Mouse (Mus musculus) MEL (cell line): ENCODE results near the gene Mael. TPM values are rescaled to one million over a fixed set of nuclear protein-coding genes. Genes with fewer than 3 reads are reported as not detected.

ENCODE experiments used
- DNase-seq: peaks from one replicate; pipeline ENCODE4 v3.0.0; 2011; ENCODE audit warnings: low read depth, low spot score
- H3K27ac ChIP-seq: 2 replicates; pipeline ENCODE4 v1.5.1; 2012; ENCODE audit warnings: low read depth, mild to moderate bottlenecking, control low read depth, low read length, moderate library complexity; ENCODE audit not compliant: control insufficient read depth
- H3K27me3 ChIP-seq, 2 experiments: fragments of 150-350 bp in 1 of 2; sonication (generic) in 1 of 2; 2 replicates each; pipeline ENCODE4 v1.6.1; 2012; ENCODE audit warnings: low read length in 2 of 2, mild to moderate bottlenecking in 2 of 2, improper control_type of control experiment in 1 of 2, moderate library complexity in 1 of 2; ENCODE audit not compliant: insufficient read depth in 2 of 2, control insufficient read depth in 1 of 2
- H3K36me3 ChIP-seq, 2 experiments: 2 replicates each; pipeline ENCODE4 v1.6.1; 2012 to 2014; ENCODE audit warnings: low read length in 2 of 2, improper control_type of control experiment in 1 of 2, inconsistent platforms in 1 of 2, mild to moderate bottlenecking in 1 of 2; ENCODE audit not compliant: insufficient read depth in 2 of 2, control insufficient read depth in 1 of 2
- H3K4me1 ChIP-seq, 2 experiments: fragments of 150-350 bp in 1 of 2; sonication (generic) in 1 of 2; 2 replicates each; pipeline ENCODE4 v1.6.1; 2012; ENCODE audit warnings: low read length in 2 of 2, improper control_type of control experiment in 1 of 2, mild to moderate bottlenecking in 1 of 2; ENCODE audit not compliant: insufficient read depth in 2 of 2, control insufficient read depth in 1 of 2
- H3K4me3 ChIP-seq, 2 experiments: fragments of 150-350 bp in 1 of 2; sonication (generic) in 1 of 2; 2 replicates each; pipeline ENCODE4 v1.5.1; 2012; ENCODE audit warnings: low read depth in 2 of 2, low read length in 2 of 2, mild to moderate bottlenecking in 2 of 2, moderate library complexity in 2 of 2, control low read depth in 1 of 2, improper control_type of control experiment in 1 of 2; ENCODE audit not compliant: control insufficient read depth in 1 of 2, insufficient read depth in 1 of 2
- H3K79me2 ChIP-seq: 2 replicates; pipeline ENCODE4 v1.6.1; 2012; ENCODE audit warnings: mild to moderate bottlenecking, low read length, moderate library complexity; ENCODE audit not compliant: control insufficient read depth, poor library complexity, insufficient read depth
- H3K9ac ChIP-seq: 2 replicates; pipeline ENCODE4 v1.6.1; 2012; ENCODE audit warnings: low read depth, mild to moderate bottlenecking, control low read depth, low read length, moderate library complexity; ENCODE audit not compliant: control insufficient read depth, poor library complexity, severe bottlenecking
- H3K9me3 ChIP-seq: fragments of 150-350 bp; sonication (generic); replicated peaks from 2 replicates; pipeline ENCODE4 v1.6.1; 2012; ENCODE audit warnings: mild to moderate bottlenecking, low read length, improper control_type of control experiment, moderate library complexity; ENCODE audit not compliant: insufficient read depth
- BHLHE40 ChIP-seq: IDR thresholded peaks from 2 replicates; pipeline ENCODE4 v1.6.1; 2012; ENCODE audit warnings: low read depth, mild to moderate bottlenecking, inconsistent platforms, low read length, improper control_type of control experiment, borderline replicate concordance
- CHD1 ChIP-seq: IDR thresholded peaks from 2 replicates; pipeline ENCODE4 v1.6.1; 2012; ENCODE audit warnings: low read depth, mild to moderate bottlenecking, inconsistent platforms, low read length, improper control_type of control experiment
- CTCF ChIP-seq, 3 experiments: IDR thresholded peaks in 2 of 3; conservative IDR thresholded peaks in 1 of 3; 2 replicates each; pipeline ENCODE4 v1.5.1; 2011 to 2012; ENCODE audit warnings: low read length in 3 of 3, low read depth in 2 of 3, mild to moderate bottlenecking in 2 of 3, improper control_type of control experiment in 1 of 3, inconsistent platforms in 1 of 3, mixed read lengths in 1 of 3, moderate library complexity in 1 of 3; ENCODE audit not compliant: control insufficient read depth in 1 of 3, insufficient read depth in 1 of 3, poor library complexity in 1 of 3, severe bottlenecking in 1 of 3
- ELF1 ChIP-seq: IDR thresholded peaks from 2 replicates; pipeline ENCODE4 v1.6.1; 2014; ENCODE audit warnings: low read depth, mild to moderate bottlenecking, inconsistent platforms, low read length, improper control_type of control experiment, moderate library complexity
- EP300 ChIP-seq, 2 experiments: IDR thresholded peaks; 2 replicates each; pipeline ENCODE4 v1.6.1; 2011; ENCODE audit warnings: improper control_type of control experiment in 2 of 2, low read length in 2 of 2, low read depth in 1 of 2, mild to moderate bottlenecking in 1 of 2
- ETS1 ChIP-seq: IDR thresholded peaks from 2 replicates; pipeline ENCODE4 v1.6.1; 2012; ENCODE audit warnings: low read depth, mild to moderate bottlenecking, inconsistent platforms, low read length, improper control_type of control experiment, moderate library complexity
- JUND ChIP-seq: IDR thresholded peaks from 2 replicates; pipeline ENCODE4 v1.6.1; 2011; ENCODE audit warnings: low read depth, mild to moderate bottlenecking, improper control_type of control experiment, low read length
- MAX ChIP-seq: IDR thresholded peaks from 2 replicates; pipeline ENCODE4 v1.6.1; 2011; ENCODE audit warnings: low read length, improper control_type of control experiment
- MEF2A ChIP-seq: IDR thresholded peaks from 2 replicates; pipeline ENCODE4 v1.6.1; 2014; ENCODE audit warnings: low read depth, mild to moderate bottlenecking, inconsistent platforms, low read length, improper control_type of control experiment; ENCODE audit not compliant: poor library complexity, insufficient replicate concordance, severe bottlenecking; ENCODE audit errors: extremely low read depth
- MYC ChIP-seq: IDR thresholded peaks from 2 replicates; pipeline ENCODE4 v1.6.1; 2011; ENCODE audit warnings: low read depth, mild to moderate bottlenecking, low read length, improper control_type of control experiment, moderate library complexity
- NELFE ChIP-seq: IDR thresholded peaks from 2 replicates; pipeline ENCODE4 v1.6.1; 2011; ENCODE audit warnings: low read depth, low read length, improper control_type of control experiment
- POLR2A ChIP-seq, 2 experiments: IDR thresholded peaks; 2 replicates each; pipeline ENCODE4 v1.6.1; 2011 to 2012; ENCODE audit warnings: low read length in 2 of 2, mild to moderate bottlenecking in 2 of 2, control low read depth in 1 of 2, improper control_type of control experiment in 1 of 2, low read depth in 1 of 2, moderate library complexity in 1 of 2; ENCODE audit not compliant: control insufficient read depth in 1 of 2, insufficient read depth in 1 of 2, poor library complexity in 1 of 2
- RAD21 ChIP-seq: IDR thresholded peaks from 2 replicates; pipeline ENCODE4 v1.6.1; 2011; ENCODE audit warnings: mild to moderate bottlenecking, low read depth, low read length, improper control_type of control experiment
- RCOR1 ChIP-seq: IDR thresholded peaks from 2 replicates; pipeline ENCODE4 v1.6.1; 2012; ENCODE audit warnings: low read depth, mild to moderate bottlenecking, inconsistent platforms, low read length, improper control_type of control experiment
- SMC3 ChIP-seq: IDR thresholded peaks from 2 replicates; pipeline ENCODE4 v1.6.1; 2011; ENCODE audit warnings: low read depth, low read length, improper control_type of control experiment
- TAL1 ChIP-seq: IDR thresholded peaks from 2 replicates; pipeline ENCODE4 v1.6.1; 2012; ENCODE audit warnings: mild to moderate bottlenecking, inconsistent platforms, low read length, moderate library complexity, mixed read lengths
- USF1 ChIP-seq: IDR thresholded peaks from 2 replicates; pipeline ENCODE4 v1.6.1; 2014; ENCODE audit warnings: low read depth, mild to moderate bottlenecking, inconsistent platforms, low read length, improper control_type of control experiment, moderate library complexity
- ZC3H11A ChIP-seq: IDR thresholded peaks from 2 replicates; pipeline ENCODE4 v1.6.1; 2012; ENCODE audit warnings: low read depth, mild to moderate bottlenecking, inconsistent platforms, low read length, improper control_type of control experiment
- ZNF384 ChIP-seq: IDR thresholded peaks from 2 replicates; pipeline ENCODE4 v1.6.1; 2012; ENCODE audit warnings: low read depth, mild to moderate bottlenecking, inconsistent platforms, low read length, improper control_type of control experiment
- polyA plus RNA-seq, 2 experiments: library from polyadenylated mRNA; stranded (reverse) in 1 of 2; unstranded in 1 of 2; fragments of >175 nt in 1 of 2; fragments of >200 nt in 1 of 2; gene quantifications; 2 replicates each; pipeline versions ENCODE4 v1.2.1 to v1.2.4; 2012; ENCODE audit warnings: low replicate concordance in 2 of 2, low read depth in 1 of 2; ENCODE audit not compliant: insufficient read length in 2 of 2, insufficient read depth in 1 of 2, missing spikeins in 1 of 2
- total RNA-seq: library from RNA; depleted of rRNA; stranded (reverse); fragments of 300-350 nt; gene quantifications from 2 replicates; pipeline ENCODE4 v1.2.3, GENCODE M21; 2012

Gene Mael
- total and polyA plus RNA-seq, 3 experiments, result not detected

DNA sequence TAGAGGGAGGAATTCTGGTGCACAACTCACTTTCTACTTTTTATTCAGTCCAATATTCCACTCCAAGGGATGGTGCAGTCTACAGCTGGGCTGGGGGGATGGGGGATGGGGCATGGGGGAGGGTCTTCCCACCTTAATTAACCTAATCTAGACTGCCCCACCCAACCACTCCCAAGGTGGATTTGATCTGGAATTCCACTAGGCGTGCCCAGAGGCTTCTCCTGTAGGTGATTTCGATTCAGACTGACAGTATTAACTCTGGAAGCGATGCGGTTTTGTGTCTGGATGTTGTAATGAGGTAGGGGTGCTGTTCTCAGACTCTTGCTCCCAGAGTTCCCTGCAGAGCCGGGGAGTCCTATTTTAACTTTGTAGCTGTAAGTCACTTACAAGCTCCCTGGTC is 78.4 kb downstream of the Mael start:
- Histone ChIP-seq H3K27ac (no peak overlapping the region), H3K79me2 (no peaks in the 10 kb centered on the region), H3K9me3 (no peaks in the 10 kb centered on the region), H3K4me1 (no peaks in the 10 kb centered on the region), H3K27me3 (peaks cover 0 to 1% of the 10 kb centered on the region in 2 experiments; a peak in 2 of 4 replicates), H3K4me3 (no peak overlapping the region), H3K9ac (no peak overlapping the region), H3K36me3 (no peaks in the 10 kb centered on the region)
- TF ChIP-seq TAL1, result no peak
- TF ChIP-seq MEF2A, result no peak
- no peak for TF ChIP-seq BHLHE40
- no peak for TF ChIP-seq ETS1
- TF ChIP-seq NELFE, result no peak
- TF ChIP-seq RCOR1, result no peak
- TF ChIP-seq CHD1, result no peak
- no peak for TF ChIP-seq MAX
- TF ChIP-seq ZC3H11A, result no peak
- no peak for TF ChIP-seq MYC
- TF ChIP-seq POLR2A (IDR thresholded peaks at IDR 0.05; ENCODE audit: control insufficient read depth in 1 of 2, insufficient read depth in 1 of 2, low read depth in 1 of 2, low read length in 2 of 2, poor library complexity in 1 of 2), result no peak
- no peak for TF ChIP-seq USF1
- DNase-seq, result no peak

DNA sequence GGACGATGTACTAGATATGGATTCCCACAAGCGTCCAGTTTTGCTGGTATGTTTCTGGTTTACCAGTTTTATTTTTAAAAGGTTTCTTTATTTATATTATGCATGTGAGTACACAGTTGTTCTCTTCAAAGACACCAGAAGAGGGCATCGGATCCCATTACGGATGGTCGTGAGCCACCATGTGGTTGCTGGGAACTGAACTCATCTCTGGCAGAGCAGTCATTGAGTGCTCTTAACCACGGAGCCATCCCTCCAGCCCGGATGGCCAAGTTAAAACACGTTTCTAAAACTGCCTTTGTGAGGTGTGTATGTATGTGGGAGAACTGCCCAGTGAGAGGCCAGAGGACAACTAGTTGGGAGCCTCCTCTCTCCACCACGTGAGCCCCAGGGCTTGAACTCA is 79.9 kb downstream of the Mael start:
- Histone ChIP-seq H3K9ac (no peak overlapping the region), H3K27ac (no peak overlapping the region), H3K9me3 (no peaks in the 10 kb centered on the region), H3K27me3 (peaks cover 0 to 1% of the 10 kb centered on the region in 2 experiments; a peak in 2 of 4 replicates), H3K4me3 (no peak overlapping the region), H3K4me1 (no peaks in the 10 kb centered on the region), H3K79me2 (no peaks in the 10 kb centered on the region), H3K36me3 (no peaks in the 10 kb centered on the region)
- TF ChIP-seq SMC3, result peak; percentile 37
- no peak for TF ChIP-seq ELF1
- TF ChIP-seq CTCF (IDR thresholded peaks at IDR 0.05 in 2 of 3, conservative IDR thresholded peaks at IDR 0.05 in 1 of 3; ENCODE audit: control insufficient read depth in 1 of 3, insufficient read depth in 1 of 3, low read depth in 2 of 3, low read length in 3 of 3, poor library complexity in 1 of 3, severe bottlenecking in 1 of 3), result peak in 2 of 3 experiments; percentile 38 to 49; a peak in 4 of 6 replicates
- TF ChIP-seq RAD21, result peak; percentile 2
- TF ChIP-seq EP300 (IDR thresholded peaks at IDR 0.05; ENCODE audit: low read depth in 1 of 2, low read length in 2 of 2), result no peak
- TF ChIP-seq ZNF384, result no peak
- TF ChIP-seq JUND, result no peak
- DNase-seq, result peak; percentile 58
